Mouse (Mus musculus) layer of hippocampus, adult 9-10 months (tissue): ENCODE measurements at regions not wholly inside any gene's neighbourhood (a gene's known extent, or its start where the extent isn't known, plus 50 kb on each side); places are given as distances from the start of the nearest gene placed in this dataset.

Source experiments
- DNase-seq: peaks from one replicate; pipeline ENCODE4 v3.0.0; 2022; ENCODE audit warnings: low spot score

- DNase-seq = no peak
These were observed 223.8 kb downstream of the Kdm4c start for GRCm38 (mm10) chr4:74466081-74466480.

DNA sequence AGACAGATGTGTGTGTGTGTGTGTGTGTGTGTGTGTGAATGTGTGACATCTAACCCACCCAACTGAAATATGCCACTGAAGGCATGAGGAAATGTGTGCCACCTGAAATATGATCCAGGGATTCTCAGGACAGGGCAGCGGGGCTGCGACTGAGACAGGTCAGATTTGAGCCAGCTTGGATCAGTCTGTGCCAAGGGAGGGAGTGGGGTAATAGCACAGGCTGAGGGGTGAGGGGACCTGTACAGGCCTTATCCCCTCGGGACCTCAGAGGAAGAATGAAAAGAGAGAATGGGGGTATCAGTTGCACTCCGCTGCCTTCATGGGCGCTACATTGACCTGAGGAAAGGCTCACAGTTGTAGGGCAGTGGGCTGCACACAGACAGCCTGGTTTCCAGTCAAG lies 270.2 kb downstream of the Kdm4c start:
- no peak for DNase-seq

DNA sequence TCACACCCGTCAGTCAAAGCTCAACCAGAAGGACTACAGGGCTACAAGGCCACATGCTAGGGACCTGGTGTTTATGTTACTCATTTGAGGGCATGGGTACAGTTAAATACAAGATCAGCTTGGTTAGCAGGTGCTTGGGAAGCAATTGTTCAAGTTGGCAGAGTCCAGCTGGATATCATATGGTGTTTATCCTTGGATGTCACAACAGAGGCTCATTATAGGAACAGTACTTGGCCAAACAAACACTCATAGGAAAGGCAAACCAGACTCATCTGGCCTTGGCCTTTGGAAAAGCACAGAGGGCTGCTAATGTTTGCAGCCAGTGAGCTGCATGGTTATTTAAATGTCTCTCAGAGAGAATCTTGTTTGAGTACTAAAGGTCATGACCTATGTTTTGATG lies 311.6 kb downstream of the Kdm4c start:
- DNase-seq = no peak

GRCm38 (mm10) chr4:74563565-74563964 lies 321.3 kb downstream of the Kdm4c start:
- DNase-seq = peak; percentile 36

DNA sequence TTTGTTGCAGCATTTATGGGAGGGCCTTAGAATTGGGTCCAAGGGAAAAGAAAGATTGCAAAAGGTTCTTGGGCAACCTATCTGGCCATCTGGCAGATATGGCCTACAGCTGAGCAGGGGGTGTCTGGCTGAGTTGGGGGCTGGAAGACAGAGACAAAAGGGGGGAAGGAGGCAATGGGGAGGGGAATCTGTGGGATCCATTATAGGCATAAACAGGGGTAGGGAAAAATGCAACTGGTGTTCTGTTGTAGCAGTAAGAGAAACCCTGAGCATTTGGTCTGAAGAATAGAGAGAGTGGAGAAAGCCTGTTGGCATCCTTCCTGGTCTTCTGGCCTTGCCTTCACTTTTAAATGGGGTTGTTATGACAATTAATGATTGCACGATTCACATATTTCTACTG lies 344.1 kb downstream of the Kdm4c start:
- DNase-seq = no peak

GRCm38 (mm10) chr4:74587125-74587524 lies 344.8 kb downstream of the Kdm4c start:
- DNase-seq = no peak

- DNase-seq = no peak
These were observed 346.5 kb downstream of the Kdm4c start for GRCm38 (mm10) chr4:74588761-74589160.

GRCm38 (mm10) chr4:74613032-74613431 lies 370.7 kb downstream of the Kdm4c start:
- DNase-seq = no peak
